Mouse (Mus musculus) C2C12 (cell line): ENCODE measurements around the gene Ffar2.
"Not testable (repeated sequence)": the region's sequence is repeated elsewhere in the genome, so short reads cannot be mapped to it uniquely, and the experiment has no call there.

Experiments used
- CTCF ChIP-seq: IDR thresholded peaks from one replicate; pipeline ENCODE4 v1.5.1; 2011; ENCODE audit not compliant: control insufficient read depth, insufficient read depth, insufficient read length
- FOSL1 ChIP-seq: IDR thresholded peaks from one replicate; pipeline ENCODE4 v1.8.0; 2011; ENCODE audit warnings: mild to moderate bottlenecking, low read length; ENCODE audit not compliant: poor library complexity, insufficient read depth, severe bottlenecking
- MYOD1 ChIP-seq: IDR thresholded peaks from one replicate; pipeline ENCODE4 v1.6.1; 2011; ENCODE audit warnings: low read depth; ENCODE audit not compliant: control insufficient read depth, insufficient read length
- USF1 ChIP-seq: IDR thresholded peaks from one replicate; pipeline ENCODE4 v1.6.1; 2011; ENCODE audit warnings: low read depth, mild to moderate bottlenecking, control low read depth, moderate library complexity

- TF ChIP-seq FOSL1, CTCF, MYOD1, USF1: not testable (repeated sequence)
These were observed 9.1 kb upstream of the Ffar2 start for GRCm38 (mm10) chr7:30832684-30833083.
